Mouse (Mus musculus): ENCODE measurements around the gene Sart3. TPM values are rescaled to one million over a fixed set of nuclear protein-coding genes. Genes with fewer than 3 reads are reported as not detected.
A peak's percentile ranks its signal among the peaks of the same experiment; 100 is the strongest.
"Not testable (repeated sequence)": the region's sequence is repeated elsewhere in the genome, so short reads cannot be mapped to it uniquely, and the experiment has no call there.

Sart3 gene
- polyA plus RNA-seq, 1 experiment from 2014 or later, result 43.8 TPM

GRCm38 (mm10) chr5:113788645-113789044 is 16.3 kb upstream of the Sart3 start:
- ATAC-seq, result no peak
- Histone ChIP-seq H3K36me3 (no peaks in the 10 kb centered on the region), H3K9ac (no peak overlapping the region), H3K4me1 (replicated peaks) (peaks cover 30% of the 10 kb centered on the region), H3K9me3 (no peaks in the 10 kb centered on the region), H3K4me2 (replicated peaks) (0 out of 2 replicates have a peak overlapping the region, but pooled peaks have one; percentile 4), H3K27me3 (replicated peaks) (no peaks in the 10 kb centered on the region), H3K4me3 (replicated peaks) (no peak overlapping the region), H3K27ac (peak overlapping the region; percentile 78)
- 37% methylated on average over 6 of the region's 6 CpGs for WGBS

GRCm38 (mm10) chr5:113786985-113787384 is 14.7 kb upstream of the Sart3 start:
- H3K27ac ChIP-seq, result no peak overlapping the region
- no peaks in the 10 kb centered on the region for H3K9me3 ChIP-seq
- 76% methylated on average over 5 of the region's 5 CpGs for WGBS
- ATAC-seq, result no peak
- no peak overlapping the region for H3K4me2 ChIP-seq (replicated peaks)
- no peaks in the 10 kb centered on the region; the same call in 1 of the 2 replicates for H3K27me3 ChIP-seq (replicated peaks)
- no peak overlapping the region for H3K4me3 ChIP-seq (replicated peaks)
- no peaks in the 10 kb centered on the region for H3K36me3 ChIP-seq
- H3K9ac ChIP-seq, result no peak overlapping the region
- peaks cover 39% of the 10 kb centered on the region for H3K4me1 ChIP-seq (replicated peaks)

- not testable (repeated sequence) for H3K36me3 ChIP-seq; H3K4me3 ChIP-seq (replicated peaks); ATAC-seq; H3K9me3 ChIP-seq; H3K9ac ChIP-seq; H3K27me3 ChIP-seq (replicated peaks)
- Histone ChIP-seq H3K4me2 (replicated peaks) (peak overlapping the region; percentile 10), H3K4me1 (replicated peaks) (peaks cover 20% of the 10 kb centered on the region), H3K27ac (peak overlapping the region; percentile 80)
- 29% methylated on average over 3 of the region's 3 CpGs for WGBS
Measured at GRCm38 (mm10) chr5:113784104-113784503, 11.8 kb upstream of the Sart3 start.

GRCm38 (mm10) chr5:113783581-113784001 is 11.3 kb upstream of the Sart3 start:
- no peak overlapping the region for H3K9ac ChIP-seq
- WGBS, result 4% methylated on average over 12 of the region's 12 CpGs
- H3K4me2 ChIP-seq (replicated peaks), result peak overlapping the region; percentile 10
- H3K9me3 ChIP-seq, result no peaks in the 10 kb centered on the region
- no peak overlapping the region for H3K4me3 ChIP-seq (replicated peaks)
- peaks cover 15% of the 10 kb centered on the region for H3K4me1 ChIP-seq (replicated peaks)
- H3K27ac ChIP-seq, result peak overlapping the region; percentile 80
- peak; percentile 77 for ATAC-seq
- H3K36me3 ChIP-seq, result peaks cover 1% of the 10 kb centered on the region; the same call in 1 of the 2 replicates
- no peaks in the 10 kb centered on the region; the same call in 1 of the 2 replicates for H3K27me3 ChIP-seq (replicated peaks)

- 76% methylated on average over 7 of the region's 7 CpGs for WGBS
- no peaks in the 10 kb centered on the region for H3K9me3 ChIP-seq
- no peak overlapping the region for H3K9ac ChIP-seq
- H3K4me1 ChIP-seq (replicated peaks), result peaks cover 11% of the 10 kb centered on the region
- no peaks in the 10 kb centered on the region; the same call in 1 of the 2 replicates for H3K27me3 ChIP-seq (replicated peaks)
- H3K4me3 ChIP-seq (replicated peaks), result no peak overlapping the region
- H3K36me3 ChIP-seq, result peaks cover 5% of the 10 kb centered on the region; the same call in 1 of the 2 replicates
- H3K27ac ChIP-seq, result peak overlapping the region; percentile 80
- no peak overlapping the region for H3K4me2 ChIP-seq (replicated peaks)
- ATAC-seq, result no peak
Measured at GRCm38 (mm10) chr5:113782624-113783023, 10.3 kb upstream of the Sart3 start.

- no peak overlapping the region for H3K4me3 ChIP-seq (replicated peaks)
- H3K27ac ChIP-seq, result 0 out of 2 replicates have a peak overlapping the region, but pooled peaks have one; percentile 22
- no peaks in the 10 kb centered on the region; the same call in 1 of the 2 replicates for H3K27me3 ChIP-seq (replicated peaks)
- H3K9ac ChIP-seq, result no peak overlapping the region
- peaks cover 8% of the 10 kb centered on the region for H3K36me3 ChIP-seq
- H3K4me1 ChIP-seq (replicated peaks), result peaks cover 11% of the 10 kb centered on the region
- H3K4me2 ChIP-seq (replicated peaks), result no peak overlapping the region
- no peaks in the 10 kb centered on the region for H3K9me3 ChIP-seq
- 81% methylated on average over 7 of the region's 7 CpGs for WGBS
- no peak for ATAC-seq
Measured at GRCm38 (mm10) chr5:113781875-113782274, 9.6 kb upstream of the Sart3 start.

GRCm38 (mm10) chr5:113781254-113781653 is 8.9 kb upstream of the Sart3 start:
- WGBS, result 68% methylated on average over 7 of the region's 7 CpGs
- Histone ChIP-seq H3K27ac (0 out of 2 replicates have a peak overlapping the region, but pooled peaks have one; percentile 22), H3K9me3 (no peaks in the 10 kb centered on the region), H3K4me1 (replicated peaks) (peaks cover 11% of the 10 kb centered on the region), H3K9ac (no peak overlapping the region), H3K4me3 (replicated peaks) (no peak overlapping the region), H3K4me2 (replicated peaks) (no peak overlapping the region), H3K36me3 (peaks cover 10% of the 10 kb centered on the region), H3K27me3 (replicated peaks) (no peaks in the 10 kb centered on the region; the same call in 1 of the 2 replicates)
- ATAC-seq, result no peak

GRCm38 (mm10) chr5:113780763-113781162 is 8.5 kb upstream of the Sart3 start:
- Histone ChIP-seq H3K9me3 (no peaks in the 10 kb centered on the region), H3K27me3 (replicated peaks) (no peaks in the 10 kb centered on the region; the same call in 1 of the 2 replicates), H3K4me3 (replicated peaks) (no peak overlapping the region), H3K9ac (no peak overlapping the region), H3K27ac (0 out of 2 replicates have a peak overlapping the region, but pooled peaks have one; percentile 22), H3K36me3 (peaks cover 13% of the 10 kb centered on the region), H3K4me1 (replicated peaks) (peaks cover 11% of the 10 kb centered on the region), H3K4me2 (replicated peaks) (no peak overlapping the region)
- WGBS, result 88% methylated on average over 5 of the region's 5 CpGs
- ATAC-seq, result no peak

- Histone ChIP-seq H3K9me3 (no peaks in the 10 kb centered on the region), H3K4me1 (replicated peaks) (peaks cover 11% of the 10 kb centered on the region), H3K36me3 (peaks cover 13% of the 10 kb centered on the region), H3K27me3 (replicated peaks) (no peaks in the 10 kb centered on the region; the same call in 1 of the 2 replicates), H3K4me3 (replicated peaks) (no peak overlapping the region), H3K4me2 (replicated peaks) (no peak overlapping the region), H3K27ac (no peak overlapping the region), H3K9ac (no peak overlapping the region)
- ATAC-seq, result no peak
- WGBS, result 98% methylated on average over 3 of the region's 3 CpGs
Measured at GRCm38 (mm10) chr5:113780082-113780752, 7.9 kb upstream of the Sart3 start.

GRCm38 (mm10) chr5:113779569-113779968 is 7.3 kb upstream of the Sart3 start:
- 77% methylated on average over 5 of the region's 5 CpGs for WGBS
- no peak overlapping the region for H3K4me3 ChIP-seq (replicated peaks)
- H3K9ac ChIP-seq, result no peak overlapping the region
- H3K4me2 ChIP-seq (replicated peaks), result no peak overlapping the region
- no peaks in the 10 kb centered on the region; the same call in 1 of the 2 replicates for H3K27me3 ChIP-seq (replicated peaks)
- ATAC-seq, result no peak
- peaks cover 14% of the 10 kb centered on the region for H3K36me3 ChIP-seq
- no peak overlapping the region for H3K27ac ChIP-seq
- peaks cover 11% of the 10 kb centered on the region for H3K4me1 ChIP-seq (replicated peaks)
- no peaks in the 10 kb centered on the region for H3K9me3 ChIP-seq

- 88% methylated on average over 8 of the region's 8 CpGs for WGBS
- ATAC-seq; H3K27me3 ChIP-seq (replicated peaks); H3K4me2 ChIP-seq (replicated peaks); H3K27ac ChIP-seq; H3K4me3 ChIP-seq (replicated peaks); H3K9ac ChIP-seq; H3K9me3 ChIP-seq; H3K4me1 ChIP-seq (replicated peaks): not testable (repeated sequence)
- H3K36me3 ChIP-seq, result peaks cover 16% of the 10 kb centered on the region
Measured at GRCm38 (mm10) chr5:113777728-113778127, 5.4 kb upstream of the Sart3 start.

- Histone ChIP-seq H3K27ac (no peak overlapping the region), H3K27me3 (replicated peaks) (no peaks in the 10 kb centered on the region), H3K4me2 (replicated peaks) (no peak overlapping the region), H3K9me3 (no peaks in the 10 kb centered on the region), H3K36me3 (peaks cover 16% of the 10 kb centered on the region), H3K9ac (no peak overlapping the region), H3K4me3 (replicated peaks) (no peak overlapping the region), H3K4me1 (replicated peaks) (peaks cover 4% of the 10 kb centered on the region)
- no peak for ATAC-seq
- 82% methylated on average over 8 of the region's 8 CpGs for WGBS
Measured at GRCm38 (mm10) chr5:113776896-113777226, 4.6 kb upstream of the Sart3 start.
